Mouse (Mus musculus) heart, adult 8-10 months (tissue): Measurements from ENCODE around the gene Arhgap10. TPM values are rescaled to one million over a fixed set of nuclear protein-coding genes. Genes with fewer than 3 reads are reported as not detected.
A peak's percentile ranks its signal among the peaks of the same experiment; 100 is the strongest.
"Not testable (repeated sequence)": the region's sequence is repeated elsewhere in the genome, so short reads cannot be mapped to it uniquely, and the experiment has no call there.

Experiments
- DNase-seq: peaks from one replicate; pipeline ENCODE4 v3.0.0; 2022; ENCODE audit warnings: low spot score
- total RNA-seq, 4 experiments: library from RNA; stranded (reverse); gene quantifications; 2 replicates each; pipeline ENCODE4 v1.2.4; 2022

Gene Arhgap10
- total RNA-seq, 4 experiments from 2014 or later, result 48.4 to 53.0 (median 51.7) TPM

DNA sequence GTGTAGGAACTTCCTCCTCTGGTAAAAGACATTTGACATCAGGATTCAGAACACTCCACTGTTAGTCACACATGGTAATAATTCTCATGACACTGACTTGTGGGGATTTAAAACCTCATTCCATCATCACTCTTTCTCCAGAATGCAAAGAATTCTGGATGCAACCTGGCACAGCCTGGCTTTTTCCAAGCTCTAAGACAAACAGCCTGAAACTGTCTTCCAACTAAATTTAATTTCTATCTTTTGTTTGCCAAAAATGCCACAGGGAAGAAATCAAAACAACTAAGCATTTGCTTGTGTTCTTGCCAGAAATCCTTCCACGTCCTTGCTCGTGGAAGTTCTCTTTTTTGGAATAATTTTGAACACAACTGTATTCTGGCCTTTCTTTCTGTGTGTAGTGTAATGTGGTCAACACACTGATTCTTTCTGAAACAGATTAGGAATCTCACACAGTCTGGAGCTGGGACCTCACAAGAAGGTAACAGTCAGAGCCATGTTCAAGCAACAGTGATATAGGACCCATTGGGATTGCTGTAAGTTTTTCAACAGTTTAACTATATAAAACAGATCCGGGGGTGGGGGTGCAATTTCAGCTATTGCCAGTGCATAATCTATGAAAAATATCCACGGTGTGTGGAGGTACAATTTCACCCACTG is 167.5 kb downstream of the Arhgap10 start:
- no peak for DNase-seq

DNA sequence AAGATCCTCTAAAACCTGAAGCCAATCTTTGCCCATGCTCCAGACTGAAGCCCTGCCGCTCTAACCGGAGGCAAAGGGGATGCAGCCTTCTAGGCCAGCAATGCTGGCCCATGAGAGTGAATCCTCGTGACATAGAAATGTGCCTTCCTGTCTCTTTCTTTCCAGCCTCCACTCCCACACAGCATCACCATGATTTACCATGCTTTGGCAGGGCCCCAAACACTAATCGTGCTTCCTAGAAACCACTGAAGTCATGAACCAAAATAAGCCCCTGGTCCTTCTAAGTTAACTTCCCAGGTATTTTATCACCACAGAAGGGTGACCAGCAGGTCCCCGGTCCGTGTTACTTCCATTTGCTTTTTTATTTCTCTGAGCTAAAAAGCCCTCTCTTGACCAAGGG is 173.8 kb downstream of the Arhgap10 start:
- no peak for DNase-seq

DNA sequence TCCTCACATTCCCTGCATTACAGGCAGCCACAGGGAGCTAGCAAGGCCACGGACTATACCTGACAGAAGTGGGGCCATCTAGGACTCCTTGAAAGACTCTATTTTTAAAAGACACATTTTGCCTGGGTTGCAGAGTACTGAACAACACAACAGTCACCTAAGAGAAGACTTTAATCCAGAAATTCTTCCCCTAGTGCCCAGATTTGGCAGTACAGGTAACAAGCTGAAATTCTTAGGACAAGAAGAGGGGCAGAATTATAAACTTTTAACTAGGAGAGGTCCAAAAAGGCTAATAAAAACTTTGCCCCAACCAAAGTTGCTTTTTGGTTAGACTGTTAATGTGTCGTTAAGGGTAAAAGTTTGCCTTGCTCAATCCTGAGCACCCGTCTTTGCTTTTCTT is 174.4 kb downstream of the Arhgap10 start:
- no peak for DNase-seq

DNA sequence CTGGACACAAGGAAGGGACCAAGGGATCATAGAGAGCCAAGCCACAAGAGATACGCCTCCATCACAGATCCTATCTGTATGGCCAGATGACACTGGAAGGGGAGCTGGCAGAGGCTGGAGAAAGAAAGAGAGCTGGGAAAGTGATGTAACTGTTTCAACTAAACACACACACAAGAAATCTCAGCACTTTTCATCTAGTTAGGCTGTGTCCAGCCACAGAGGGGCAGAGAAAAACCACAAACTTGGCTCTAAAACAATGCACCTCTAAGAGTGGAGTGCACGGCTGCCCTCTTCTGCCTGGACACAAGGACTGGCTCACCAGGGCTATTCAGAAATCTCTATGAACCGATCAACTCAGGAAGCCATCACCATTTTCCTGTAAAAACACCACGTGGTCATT is 175.6 kb downstream of the Arhgap10 start:
- peak; percentile 8 for DNase-seq

DNA sequence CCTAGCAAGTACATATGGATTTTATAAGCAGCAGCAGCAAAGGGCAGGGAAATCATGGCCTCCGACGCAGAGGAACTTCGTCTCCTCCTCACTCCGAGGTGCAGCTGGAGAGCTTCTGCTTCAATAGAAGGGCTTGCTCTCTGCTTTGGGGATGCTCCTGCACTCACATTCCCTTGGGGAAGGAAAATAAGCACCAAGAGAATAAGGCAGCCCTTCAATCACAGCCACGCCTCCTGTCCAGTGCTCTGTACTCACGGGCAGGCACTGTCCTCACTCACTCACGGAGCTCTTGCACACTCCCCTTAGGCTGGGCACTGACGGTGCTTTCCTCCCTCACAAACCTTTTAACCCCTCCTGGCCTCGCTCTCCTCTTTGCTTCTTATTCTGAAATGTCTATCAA is 176.4 kb downstream of the Arhgap10 start:
- DNase-seq, result no peak

DNA sequence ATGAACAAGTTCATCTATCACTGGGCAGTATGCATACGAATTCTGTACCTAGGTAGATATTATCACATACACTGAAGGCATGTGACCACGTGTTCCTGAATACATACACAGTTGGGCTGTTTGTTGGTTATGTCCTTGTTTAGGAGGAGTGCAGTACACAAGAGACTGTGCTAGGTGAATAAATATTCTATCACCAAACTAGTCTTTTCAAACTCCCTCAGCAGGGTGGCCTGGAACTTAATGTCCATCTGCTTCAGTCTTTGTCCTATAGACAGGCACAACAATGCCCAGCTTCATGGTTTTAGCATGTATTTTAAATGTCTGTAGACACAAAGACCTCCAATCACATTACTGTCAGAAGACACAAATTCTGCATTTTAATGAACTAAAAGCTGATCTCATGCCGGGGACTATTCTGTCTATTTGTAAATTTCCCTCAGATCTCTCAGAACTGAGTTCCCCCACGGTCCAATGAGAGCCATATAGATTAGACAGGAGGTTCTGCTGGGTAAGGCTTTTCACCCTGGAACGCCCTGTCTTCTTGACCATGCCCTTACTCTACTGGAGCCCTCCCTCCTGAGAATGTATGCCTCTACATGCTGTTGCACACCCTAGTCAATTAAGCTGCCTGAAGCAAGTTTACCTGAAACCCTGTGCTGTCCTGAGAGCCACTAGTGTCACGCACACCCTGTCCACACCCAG is 177.6 kb downstream of the Arhgap10 start:
- no peak for DNase-seq

DNA sequence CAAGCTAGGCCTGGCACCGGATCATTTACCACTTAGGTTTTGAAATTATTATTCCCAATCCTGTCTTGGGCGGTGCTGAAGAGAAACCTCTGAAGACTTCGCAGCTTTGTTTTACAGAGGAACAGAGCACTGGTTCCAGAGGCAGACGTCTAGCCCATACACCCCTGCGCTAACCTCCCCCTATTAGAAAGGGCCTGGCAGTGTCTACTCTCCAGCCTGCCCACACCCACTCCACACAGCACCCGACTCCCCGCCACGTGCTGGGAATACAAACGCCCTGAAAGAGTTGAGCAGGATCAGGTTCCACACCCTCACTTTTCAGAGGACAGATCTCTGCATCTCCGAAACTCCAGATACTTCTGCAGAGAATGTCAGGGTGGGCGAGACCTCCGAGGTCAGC is 180.5 kb downstream of the Arhgap10 start:
- DNase-seq, result no peak

DNA sequence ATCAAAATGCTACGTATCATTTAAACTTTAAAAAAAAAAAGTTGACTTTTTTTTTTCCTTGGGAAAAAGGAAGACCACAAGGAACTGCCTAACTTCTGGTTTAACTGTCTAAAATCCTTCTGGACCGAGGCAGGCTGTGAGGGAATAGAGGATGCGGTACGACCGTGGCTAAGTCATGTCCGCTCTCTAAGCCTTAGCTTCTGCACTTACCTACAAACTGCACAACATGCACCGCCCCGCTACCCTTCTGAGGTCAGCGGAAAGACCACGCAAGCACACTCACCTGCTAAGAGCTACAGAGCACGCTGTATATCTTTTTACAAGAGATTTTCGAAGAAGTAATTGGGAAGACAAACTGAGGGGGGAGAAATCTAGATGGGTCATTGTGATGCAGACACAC is 186.6 kb downstream of the Arhgap10 start:
- no peak for DNase-seq

DNA sequence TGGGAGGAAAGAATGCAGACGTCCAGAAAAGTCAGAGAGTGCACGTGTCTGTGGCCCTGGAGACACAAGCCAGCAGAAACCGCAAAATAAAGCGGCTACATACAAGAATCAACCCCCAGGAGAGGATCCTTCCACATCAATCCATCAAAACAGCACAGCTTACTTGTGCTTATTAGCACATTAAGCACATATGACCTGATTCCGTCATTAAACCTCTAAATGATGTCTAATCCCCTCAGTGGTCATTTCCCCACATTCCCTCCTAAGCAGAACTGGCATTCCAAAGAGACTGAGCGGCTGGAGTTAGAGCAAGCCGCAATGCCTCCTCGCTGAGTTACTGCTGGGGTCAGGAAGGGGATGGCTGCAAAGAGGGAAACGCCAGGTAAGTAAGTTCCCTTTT is 187.4 kb downstream of the Arhgap10 start:
- no peak for DNase-seq

DNA sequence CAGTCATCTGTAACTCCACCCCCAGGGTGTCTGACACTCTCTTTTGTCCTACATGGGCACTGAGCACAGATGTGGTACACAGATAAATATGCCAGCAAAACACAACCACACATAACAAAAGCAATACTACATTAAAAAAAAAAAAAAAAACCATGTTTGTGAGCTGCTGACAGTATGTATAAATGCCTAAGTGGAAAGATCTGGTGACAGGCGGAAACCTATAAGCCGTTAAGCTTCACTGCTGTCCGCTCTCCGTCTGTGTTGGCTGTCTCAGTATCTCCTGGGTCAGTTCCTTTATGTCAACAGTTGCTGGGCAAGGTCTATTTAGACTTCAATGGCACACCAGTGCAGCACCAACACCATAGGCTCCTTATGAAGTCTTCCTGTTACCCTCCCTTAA is 188.0 kb downstream of the Arhgap10 start:
- DNase-seq, result no peak

DNA sequence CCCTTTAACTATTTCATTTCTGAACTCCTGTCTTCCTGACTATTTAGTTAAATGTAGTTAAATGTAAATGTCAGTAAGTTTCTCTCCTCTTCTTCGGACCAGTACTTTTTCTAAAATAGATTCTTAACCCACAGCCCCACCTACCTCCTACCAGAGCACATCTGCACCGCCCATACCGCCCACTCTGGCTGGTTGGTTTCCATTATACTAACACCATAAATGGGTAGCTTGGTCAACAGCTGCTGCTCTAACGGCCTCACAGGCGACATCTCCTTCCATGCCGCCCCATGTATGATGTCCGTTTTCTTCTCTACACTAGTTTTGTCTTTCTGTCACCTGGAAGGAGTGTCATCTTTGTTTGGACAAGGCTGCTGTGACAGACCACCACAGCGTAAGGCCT is 189.3 kb downstream of the Arhgap10 start:
- DNase-seq, result no peak

DNA sequence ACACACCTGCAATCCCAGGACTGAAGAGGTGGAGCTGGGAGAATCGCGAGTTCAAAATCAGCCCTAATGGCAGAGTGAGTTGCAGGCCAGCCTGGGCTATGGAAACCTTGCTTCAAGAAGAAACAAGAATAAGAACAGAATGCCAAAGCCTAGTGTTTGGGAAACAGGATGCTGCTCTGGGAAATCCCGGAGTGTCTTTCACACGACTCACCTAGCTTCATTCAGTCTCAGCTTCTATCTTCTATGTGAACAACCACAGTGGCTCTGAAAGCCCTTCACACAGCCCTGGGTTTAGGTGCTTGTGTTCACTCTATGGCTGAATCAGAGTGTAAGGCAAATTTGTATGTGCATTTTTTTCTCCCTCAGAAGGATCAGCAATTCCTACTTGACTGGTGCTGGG is 190.4 kb downstream of the Arhgap10 start:
- no peak for DNase-seq

DNA sequence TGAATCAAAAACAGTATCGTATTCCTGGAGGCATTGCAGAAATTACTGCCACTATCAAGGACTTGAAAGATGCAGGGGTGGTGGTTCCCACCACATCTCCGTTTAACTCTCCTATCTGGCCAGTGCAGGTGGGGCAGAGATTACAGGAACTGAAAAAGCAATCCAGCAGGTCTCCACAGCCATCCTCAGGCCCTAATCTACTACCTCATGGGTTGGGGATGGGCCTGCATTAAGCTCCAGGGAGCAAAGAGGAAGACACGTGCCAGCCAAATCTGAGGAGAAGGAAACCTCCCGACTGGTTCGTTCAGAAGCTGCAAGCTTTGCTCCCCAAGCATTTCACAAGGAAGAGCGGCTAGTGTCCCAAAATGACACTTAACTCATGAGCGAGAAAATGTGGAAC is 195.0 kb downstream of the Arhgap10 start:
- not testable (repeated sequence) for DNase-seq

DNA sequence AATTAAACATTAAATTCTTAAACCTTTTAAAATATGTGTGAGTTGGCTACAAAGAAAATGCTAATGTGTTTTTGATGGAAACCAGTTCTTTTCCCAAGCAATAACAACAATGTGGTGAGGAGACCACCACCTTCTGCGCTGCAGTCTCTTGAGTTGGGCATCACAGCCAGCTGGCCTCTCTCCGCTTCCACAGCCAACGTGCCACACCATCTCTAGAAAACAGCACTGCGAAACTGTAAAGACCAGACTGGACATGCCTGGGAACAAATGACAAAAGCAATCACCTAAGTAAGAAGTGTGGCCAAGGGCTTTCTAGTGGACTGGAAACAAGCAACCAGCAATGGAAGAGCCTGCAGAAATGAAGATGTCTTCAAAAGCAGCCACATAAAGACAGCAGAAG is 195.9 kb downstream of the Arhgap10 start:
- no peak for DNase-seq

DNA sequence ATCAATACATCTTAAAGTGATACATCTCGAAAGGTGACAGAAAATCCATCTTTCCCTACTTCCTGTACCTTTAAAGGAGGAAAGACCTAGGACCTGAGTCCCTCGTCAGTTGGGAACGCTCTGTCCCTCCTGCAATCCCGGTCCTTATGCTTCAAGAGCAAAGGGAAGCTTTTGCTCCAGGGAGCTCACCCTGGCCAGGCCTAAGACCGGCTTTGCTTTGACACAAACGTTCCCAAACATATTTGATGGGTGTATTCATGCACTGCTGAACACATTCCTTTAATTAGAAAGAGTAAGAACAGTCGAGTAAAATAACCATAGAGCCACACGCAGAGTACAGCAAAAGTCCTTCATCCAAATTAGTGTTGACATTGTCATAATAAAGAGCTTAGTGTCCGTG is 199.2 kb downstream of the Arhgap10 start:
- no peak for DNase-seq

DNA sequence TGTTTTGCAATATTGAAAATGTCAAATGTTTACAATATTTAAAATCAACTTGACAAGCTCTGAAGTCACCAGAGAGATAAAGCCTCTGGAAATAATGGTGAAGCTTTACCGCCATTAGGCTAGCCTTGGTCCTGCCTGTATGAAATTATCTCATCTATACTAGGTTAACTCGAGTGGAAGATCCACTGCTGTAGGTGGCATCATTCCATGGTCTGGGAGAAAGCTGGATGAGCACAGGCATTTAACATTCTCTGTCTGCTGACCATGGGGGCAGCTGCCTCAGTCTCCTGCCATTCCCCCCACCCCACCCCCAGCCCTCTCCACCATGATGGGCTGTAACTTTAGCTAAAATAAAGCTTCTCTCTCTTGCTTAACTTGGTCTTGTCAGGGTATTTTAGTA is 200.0 kb downstream of the Arhgap10 start:
- no peak for DNase-seq

DNA sequence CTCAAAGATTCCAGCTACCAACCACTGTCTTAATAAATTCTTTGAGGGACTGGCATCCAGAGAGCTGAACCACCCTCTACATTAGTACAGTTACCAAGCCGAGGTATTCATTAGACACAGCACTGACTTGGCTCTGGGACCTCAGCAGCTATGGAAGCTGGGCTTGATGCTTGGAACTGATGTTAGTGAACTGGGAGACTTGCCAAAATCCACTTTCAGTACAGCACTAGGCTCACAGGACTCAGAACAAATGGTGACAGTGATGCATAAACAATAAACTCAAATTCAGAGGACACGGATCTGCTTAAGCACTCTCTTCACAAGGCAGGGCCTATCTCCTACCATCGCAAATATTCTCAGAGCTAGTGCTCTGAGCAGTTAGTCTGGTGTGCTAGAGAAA is 204.8 kb downstream of the Arhgap10 start:
- DNase-seq, result peak; percentile 35

DNA sequence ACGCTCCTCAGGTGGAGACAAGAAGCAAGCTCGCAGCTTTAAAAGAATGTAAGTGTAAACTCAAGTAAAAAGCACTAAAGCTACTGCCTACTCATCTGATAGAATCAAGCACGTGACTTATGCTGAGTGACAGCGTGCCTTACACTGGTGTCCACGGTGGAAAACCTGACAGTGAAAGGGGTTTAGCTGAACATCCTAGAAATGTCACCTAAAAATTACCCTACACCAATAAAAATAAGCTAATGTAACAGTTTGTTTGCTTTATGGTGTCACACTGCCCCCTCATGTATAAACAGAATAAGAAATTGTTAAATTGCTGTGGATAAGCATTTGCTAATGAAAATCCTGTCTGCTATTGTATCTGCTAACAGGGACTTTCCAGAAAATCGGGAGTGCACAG is 206.0 kb downstream of the Arhgap10 start:
- peak; percentile 24 for DNase-seq

DNA sequence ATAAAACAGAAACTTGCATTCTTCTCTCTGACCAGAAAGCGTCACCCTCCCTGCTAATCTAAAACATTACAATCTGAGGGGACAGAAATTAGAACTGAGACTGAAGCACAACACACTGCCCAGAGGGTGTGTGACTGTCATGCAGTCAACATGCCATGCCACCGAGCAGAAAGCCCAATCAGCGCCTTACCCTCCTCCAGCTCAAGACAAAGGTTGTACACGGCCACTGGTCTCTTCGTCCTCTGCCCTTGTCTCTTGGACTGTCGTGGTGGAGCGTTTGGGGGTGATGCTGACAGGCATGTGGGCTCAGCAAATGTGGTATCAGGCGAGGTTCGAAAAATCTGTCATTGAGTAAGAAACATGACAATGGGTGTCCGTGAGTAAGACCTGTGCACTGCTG is 207.2 kb downstream of the Arhgap10 start:
- DNase-seq, result no peak

DNA sequence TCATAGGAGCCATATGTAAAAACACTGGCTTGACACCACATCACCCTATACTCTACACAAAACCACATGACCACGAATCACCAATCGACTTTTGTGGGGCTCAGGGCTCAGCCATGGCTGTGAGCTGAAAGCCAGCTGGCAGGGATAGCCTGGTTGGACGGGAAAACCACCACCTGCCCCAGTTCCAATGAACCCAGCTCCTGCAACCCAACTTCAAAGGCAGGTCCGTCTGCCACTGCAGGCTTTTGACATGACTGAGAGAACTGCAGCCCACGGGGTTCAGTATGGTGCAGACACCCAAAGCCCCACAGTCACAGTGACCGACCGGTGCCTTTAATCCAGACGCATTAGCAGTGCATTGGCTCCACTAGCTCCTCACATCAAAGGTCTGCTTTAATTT is 207.7 kb downstream of the Arhgap10 start:
- DNase-seq, result no peak

DNA sequence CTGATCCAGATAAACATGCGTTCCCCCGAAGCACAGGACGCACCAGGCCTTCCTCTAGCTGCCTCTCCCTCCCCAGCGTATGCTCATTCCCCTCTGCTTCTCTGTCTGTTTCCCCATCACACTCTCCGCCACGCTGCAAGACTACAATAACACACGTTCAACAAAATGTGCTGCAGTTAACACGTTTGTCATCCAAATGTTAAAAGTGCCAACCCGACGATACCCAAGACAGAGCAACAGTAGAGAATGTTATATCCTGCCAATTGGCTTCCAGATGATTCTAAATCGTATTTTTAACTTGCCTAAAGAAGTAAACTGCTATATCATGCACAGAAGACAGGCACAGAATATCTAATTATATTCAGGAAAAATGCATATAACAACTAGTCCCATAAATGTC is 223.2 kb downstream of the Arhgap10 start:
- no peak for DNase-seq

DNA sequence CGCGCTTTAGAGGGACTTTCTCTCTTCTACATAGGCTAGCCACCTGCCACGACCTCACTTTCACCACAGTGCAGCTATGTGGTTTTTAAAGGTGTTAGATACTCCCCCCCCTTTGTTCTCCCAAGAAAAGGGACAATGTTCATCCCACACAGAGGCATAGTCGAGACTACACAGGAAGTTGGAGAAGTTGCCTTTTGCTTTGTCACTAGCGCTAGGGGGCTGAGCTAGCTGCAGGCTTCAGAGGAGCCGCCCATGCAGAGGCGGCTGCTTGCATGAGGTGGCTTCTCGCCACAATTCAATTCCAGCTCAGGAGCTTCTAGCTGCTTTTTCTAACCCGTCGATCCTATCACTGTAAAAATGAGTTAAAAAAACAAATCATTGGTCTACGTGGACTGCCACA is 225.1 kb downstream of the Arhgap10 start:
- DNase-seq, result no peak

DNA sequence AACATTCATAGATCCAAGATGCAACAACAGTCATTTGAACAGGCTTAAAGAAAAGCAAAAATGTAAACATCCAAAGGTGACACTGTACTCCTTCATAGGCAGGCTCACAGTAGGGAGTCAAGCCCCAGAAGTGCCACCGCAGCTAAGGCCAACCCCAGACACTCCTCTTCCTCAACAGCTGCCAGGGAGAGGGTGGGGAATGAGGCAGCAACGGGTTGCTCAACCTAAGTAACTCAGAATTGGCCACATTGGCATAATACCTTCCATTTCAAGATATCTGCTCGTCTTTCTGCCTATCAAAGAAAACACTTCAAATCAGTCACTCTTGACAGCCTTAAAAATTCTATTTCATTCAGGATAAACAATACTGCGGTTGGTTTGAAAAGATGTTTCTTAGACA is 225.6 kb downstream of the Arhgap10 start:
- DNase-seq, result no peak

DNA sequence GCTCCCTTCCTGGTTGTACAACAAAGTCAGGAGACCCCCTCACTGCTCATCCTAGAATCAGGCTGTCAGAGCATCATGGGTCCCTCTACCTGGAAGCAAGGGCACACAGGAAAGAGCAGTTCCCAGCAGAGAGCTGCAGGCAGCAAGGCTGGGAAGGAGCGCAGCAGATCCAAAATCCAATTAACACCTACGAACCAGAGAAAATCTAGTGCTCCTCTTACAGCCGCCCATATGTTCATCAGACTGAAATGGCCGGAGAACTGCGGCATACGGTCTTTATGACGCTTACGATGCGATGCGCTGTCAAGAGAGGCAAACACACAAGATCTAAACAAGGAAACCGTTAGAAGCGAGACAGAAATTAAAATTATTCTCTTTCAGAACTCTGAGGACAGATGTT is 229.3 kb downstream of the Arhgap10 start:
- no peak for DNase-seq
